Mouse (Mus musculus) bone marrow macrophage, adult 2 months (primary cell): ENCODE measurements at regions not wholly inside any gene's neighbourhood (a gene's known extent, or its start where the extent isn't known, plus 50 kb on each side); places are given as distances from the start of the nearest gene placed in this dataset.

Experiments used
- CTCF ChIP-seq: IDR thresholded peaks from 2 replicates; pipeline ENCODE4 v1.5.1; 2012; ENCODE audit warnings: low read depth, mild to moderate bottlenecking, low read length, moderate library complexity
- POLR2A ChIP-seq: IDR thresholded peaks from 2 replicates; pipeline ENCODE4 v1.6.1; 2012; ENCODE audit warnings: mild to moderate bottlenecking, low read depth, low read length, borderline replicate concordance

DNA sequence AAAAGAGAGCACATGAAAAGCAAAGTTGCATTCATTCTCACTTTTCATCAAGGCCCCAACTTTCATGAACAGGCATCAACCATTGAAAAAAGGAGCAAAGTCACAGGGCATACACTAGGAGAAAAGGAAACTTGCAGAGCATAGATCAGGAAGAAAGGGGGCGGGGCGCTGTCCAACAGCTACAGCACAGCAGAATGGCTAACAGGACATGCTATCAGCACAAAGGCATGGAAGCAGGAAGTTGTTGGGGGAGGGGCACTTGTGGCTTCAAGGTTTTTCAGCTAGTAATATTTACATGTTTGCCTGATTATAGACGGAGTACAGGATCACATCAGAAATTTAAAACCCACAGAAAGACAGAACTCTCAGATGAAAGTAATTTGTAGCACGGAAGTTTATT, 268.7 kb downstream of the Cd47 start:
- no peak for TF ChIP-seq POLR2A
- TF ChIP-seq CTCF, result no peak
